Mouse (Mus musculus) lung, postnatal 0 days (tissue): ENCODE data around the gene Mgat1. TPM values are rescaled to one million over a fixed set of nuclear protein-coding genes. Genes with fewer than 3 reads are reported as not detected.
A peak's percentile ranks its signal among the peaks of the same experiment; 100 is the strongest.

Source experiments
- ATAC-seq: fragments of 200-750 bp; cut with Nextera tagmentation; 2 replicates; pipeline ENCODE4 v1.8.0; 2017; ENCODE audit warnings: moderate library complexity
- DNase-seq: peaks from one replicate; pipeline ENCODE4 v3.0.0-alpha.2; 2016; ENCODE audit warnings: low spot score
- H3K27ac ChIP-seq: fragments of 300-500 bp; sonication (generic); 2 replicates; pipeline ENCODE4 v1.5.1; 2014; ENCODE audit warnings: antibody characterized with exemption, mild to moderate bottlenecking, low read length, mixed read lengths
- H3K27me3 ChIP-seq: fragments of 300-500 bp; sonication (generic); replicated peaks from 2 replicates; pipeline ENCODE4 v1.6.1; 2014; ENCODE audit warnings: low read length, mixed read lengths; ENCODE audit not compliant: insufficient read depth
- H3K36me3 ChIP-seq: fragments of 300-500 bp; sonication (generic); 2 replicates; pipeline ENCODE4 v1.6.1; 2014; ENCODE audit warnings: low read length, mixed read lengths; ENCODE audit not compliant: insufficient read depth
- H3K4me1 ChIP-seq: fragments of 300-500 bp; sonication (generic); 2 replicates; pipeline ENCODE4 v1.6.1; 2014; ENCODE audit warnings: antibody characterized with exemption, low read depth, low read length, mixed read lengths; ENCODE audit not compliant: insufficient read depth
- H3K4me2 ChIP-seq: fragments of 300-500 bp; sonication (generic); replicated peaks from 2 replicates; pipeline ENCODE4 v1.6.1; 2014; ENCODE audit warnings: low read depth, mild to moderate bottlenecking, low read length, moderate library complexity, mixed read lengths
- H3K4me3 ChIP-seq: fragments of 300-500 bp; sonication (generic); 2 replicates; pipeline ENCODE4 v1.5.1; 2014; ENCODE audit warnings: low read depth, low read length
- H3K9ac ChIP-seq: fragments of 300-500 bp; sonication (generic); replicated peaks from 2 replicates; pipeline ENCODE4 v1.6.1; 2014; ENCODE audit warnings: low read depth, mild to moderate bottlenecking
- H3K9me3 ChIP-seq: fragments of 300-500 bp; sonication (generic); 2 replicates; pipeline ENCODE4 v1.6.1; 2016; ENCODE audit warnings: low read length, mixed read lengths
- CTCF ChIP-seq: IDR thresholded peaks from 2 replicates; pipeline ENCODE4 v1.5.1; 2016; ENCODE audit warnings: antibody characterized with exemption, mild to moderate bottlenecking
- EP300 ChIP-seq: IDR thresholded peaks from 2 replicates; pipeline ENCODE4 v1.6.1; 2016; ENCODE audit warnings: antibody characterized with exemption, mild to moderate bottlenecking, control low read depth
- WGBS: fragments of 180-500 bp; shearing (Covaris S2); extraction: QIAGEN DNeasy Blood & Tissue Kit; methylation state at CpG from one replicate; pipeline ENCODE4 v1.1.7; 2014; 5-methylcytosine and 5-hydroxymethylcytosine counted together
- polyA plus RNA-seq: library from polyadenylated mRNA; unstranded; fragments of >200 nt; fragmentation: Nextera tagmentation; extraction: Ambion mirVana; gene quantifications from 2 replicates; pipeline ENCODE4 v1.2.1, GENCODE M21; 2015

Mgat1 gene
- polyA plus RNA-seq, 1 experiment from 2014 or later, result 90.2 TPM

DNA sequence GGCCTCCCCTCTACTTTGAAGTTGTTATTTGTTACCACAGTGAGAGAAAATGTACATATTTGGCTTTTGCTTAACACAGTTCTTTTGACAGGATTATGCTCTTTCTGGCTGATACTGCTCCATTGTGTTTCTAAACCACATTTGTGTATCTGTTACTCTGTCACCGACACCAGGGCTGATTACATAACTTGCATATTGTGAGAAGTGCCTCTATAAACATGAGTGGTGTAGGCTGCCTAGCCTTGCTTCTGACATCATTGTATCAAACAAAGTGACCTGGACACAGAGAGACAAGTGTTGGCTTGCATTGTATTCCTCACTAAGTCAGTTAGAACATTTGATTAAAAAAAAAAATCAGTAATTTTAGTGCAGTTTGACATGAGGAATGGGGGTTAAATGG, 15.8 kb downstream of the Mgat1 start:
- Histone ChIP-seq H3K4me1 (peaks cover under 1% of the 10 kb centered on the region; the same call in 1 of the 2 replicates), H3K9me3 (no peaks in the 10 kb centered on the region), H3K9ac (no peak overlapping the region), H3K27ac (no peak overlapping the region), H3K27me3 (no peaks in the 10 kb centered on the region), H3K4me2 (no peak overlapping the region), H3K4me3 (no peak overlapping the region), H3K36me3 (peaks cover 22% of the 10 kb centered on the region)
- peak; percentile 46 for DNase-seq
- WGBS, result 9% methylated on average over 1 of the region's 1 CpGs
- ATAC-seq, result peak; percentile 33
- TF ChIP-seq EP300 (peak; percentile 20; the same call in 1 of the 2 replicates), CTCF (no peak)

DNA sequence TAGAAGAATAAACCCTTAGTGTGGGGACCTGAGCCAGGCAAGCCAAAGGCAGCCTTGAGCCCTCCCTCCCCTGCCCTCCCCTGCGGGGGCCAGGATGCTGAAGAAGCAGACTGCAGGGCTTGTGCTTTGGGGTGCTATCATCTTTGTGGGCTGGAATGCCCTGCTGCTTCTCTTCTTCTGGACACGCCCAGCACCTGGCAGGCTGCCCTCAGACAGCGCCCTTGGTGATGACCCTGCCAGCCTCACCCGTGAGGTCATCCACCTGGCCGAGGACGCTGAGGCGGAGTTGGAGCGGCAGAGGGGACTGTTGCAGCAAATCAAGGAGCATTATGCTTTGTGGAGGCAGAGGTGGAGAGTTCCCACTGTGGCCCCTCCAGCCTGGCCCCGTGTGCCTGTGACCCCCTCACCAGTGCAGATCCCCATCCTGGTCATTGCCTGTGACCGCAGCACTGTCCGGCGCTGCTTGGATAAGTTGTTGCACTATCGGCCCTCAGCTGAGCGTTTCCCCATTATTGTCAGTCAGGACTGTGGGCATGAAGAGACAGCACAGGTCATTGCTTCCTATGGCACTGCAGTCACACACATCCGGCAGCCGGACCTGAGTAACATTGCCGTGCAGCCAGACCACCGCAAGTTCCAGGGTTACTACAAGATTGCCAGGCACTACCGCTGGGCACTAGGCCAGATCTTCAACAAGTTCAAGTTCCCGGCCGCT, 16.8 kb downstream of the Mgat1 start:
- Histone ChIP-seq H3K9ac (no peak overlapping the region), H3K4me3 (no peak overlapping the region), H3K4me2 (no peak overlapping the region), H3K27ac (0 out of 2 replicates have a peak overlapping the region, but pooled peaks have one; percentile 14), H3K27me3 (no peaks in the 10 kb centered on the region), H3K9me3 (no peaks in the 10 kb centered on the region), H3K36me3 (peaks cover 18% of the 10 kb centered on the region), H3K4me1 (no peaks in the 10 kb centered on the region; the same call in 1 of the 2 replicates)
- 78% methylated on average over 21 of the region's 21 CpGs for WGBS
- ATAC-seq, result peak; percentile 23; the same call in 1 of the 2 replicates
- TF ChIP-seq CTCF (no peak), EP300 (no peak)
- DNase-seq, result peak; percentile 13

DNA sequence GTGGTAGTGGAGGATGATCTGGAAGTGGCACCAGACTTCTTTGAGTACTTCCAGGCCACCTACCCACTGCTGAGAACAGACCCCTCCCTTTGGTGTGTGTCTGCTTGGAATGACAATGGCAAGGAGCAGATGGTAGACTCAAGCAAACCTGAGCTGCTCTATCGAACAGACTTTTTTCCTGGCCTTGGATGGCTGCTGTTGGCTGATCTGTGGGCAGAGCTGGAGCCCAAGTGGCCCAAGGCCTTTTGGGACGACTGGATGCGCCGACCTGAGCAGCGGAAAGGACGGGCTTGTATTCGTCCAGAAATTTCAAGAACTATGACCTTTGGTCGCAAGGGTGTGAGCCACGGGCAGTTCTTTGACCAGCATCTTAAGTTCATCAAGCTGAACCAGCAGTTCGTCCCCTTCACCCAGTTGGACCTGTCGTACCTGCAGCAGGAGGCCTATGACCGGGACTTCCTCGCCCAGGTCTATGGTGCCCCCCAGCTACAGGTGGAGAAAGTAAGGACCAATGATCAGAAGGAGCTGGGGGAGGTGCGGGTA, 17.4 kb downstream of the Mgat1 start:
- Histone ChIP-seq H3K36me3 (peaks cover 18% of the 10 kb centered on the region), H3K9ac (no peak overlapping the region), H3K4me2 (no peak overlapping the region), H3K27me3 (no peaks in the 10 kb centered on the region), H3K4me1 (no peaks in the 10 kb centered on the region; the same call in 1 of the 2 replicates), H3K4me3 (no peak overlapping the region), H3K27ac (no peak overlapping the region), H3K9me3 (no peaks in the 10 kb centered on the region)
- ATAC-seq, result no peak
- no peak for TF ChIP-seq CTCF
- TF ChIP-seq EP300, result no peak
- DNase-seq, result no peak
- WGBS, result 92% methylated on average over 14 of the region's 14 CpGs

DNA sequence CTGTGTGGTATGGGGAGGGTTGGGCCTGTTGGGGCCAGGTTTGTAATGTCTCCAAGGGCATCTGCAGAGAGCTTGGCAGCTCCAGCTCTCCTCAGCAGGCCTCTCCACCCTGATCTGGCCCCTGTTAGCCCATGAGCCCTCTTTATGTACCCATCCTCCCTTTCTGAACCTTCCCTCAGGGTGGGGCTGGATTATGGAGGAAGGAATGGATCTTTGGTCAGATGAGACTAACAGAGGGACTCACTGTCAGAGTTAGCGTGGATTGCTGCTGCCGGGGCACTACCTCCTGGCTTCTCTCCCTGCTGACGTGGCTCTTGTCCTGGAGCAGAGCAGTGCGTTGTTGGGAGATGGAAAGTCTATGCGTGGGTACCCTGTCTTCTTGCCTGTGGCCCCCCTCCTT, 18.3 kb downstream of the Mgat1 start:
- H3K4me1 ChIP-seq, result no peaks in the 10 kb centered on the region; the same call in 1 of the 2 replicates
- TF ChIP-seq CTCF (no peak), EP300 (no peak)
- no peak overlapping the region for H3K4me3 ChIP-seq
- no peak overlapping the region for H3K4me2 ChIP-seq
- H3K27me3 ChIP-seq, result no peaks in the 10 kb centered on the region
- H3K27ac ChIP-seq, result no peak overlapping the region
- WGBS, result 88% methylated on average over 5 of the region's 5 CpGs
- no peaks in the 10 kb centered on the region for H3K9me3 ChIP-seq
- H3K36me3 ChIP-seq, result peaks cover 18% of the 10 kb centered on the region
- no peak overlapping the region for H3K9ac ChIP-seq
- DNase-seq (no peak), ATAC-seq (no peak)

DNA sequence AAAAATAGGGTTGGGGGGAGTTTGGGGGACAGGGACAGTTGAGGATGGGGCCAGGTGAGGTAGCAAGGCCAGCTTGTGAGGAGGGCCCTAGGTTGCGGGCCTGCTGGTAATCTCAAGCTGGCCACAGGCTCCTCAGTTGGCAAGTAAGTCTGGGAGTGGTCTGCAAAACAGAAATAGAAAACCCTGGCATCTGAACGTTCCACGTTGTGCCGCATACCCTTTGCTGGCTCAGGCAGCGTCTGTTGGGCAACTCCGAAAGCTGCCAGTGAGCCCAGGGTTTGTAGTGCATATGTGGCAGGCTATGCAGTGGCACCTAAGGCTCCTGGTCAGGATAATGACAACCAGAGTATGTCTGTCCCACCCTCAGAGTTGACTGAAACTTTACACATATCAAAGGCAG, 19.2 kb downstream of the Mgat1 start:
- no peak for TF ChIP-seq EP300
- TF ChIP-seq CTCF, result no peak
- Histone ChIP-seq H3K4me3 (no peak overlapping the region), H3K27me3 (no peaks in the 10 kb centered on the region), H3K9ac (no peak overlapping the region), H3K4me2 (no peak overlapping the region), H3K9me3 (no peaks in the 10 kb centered on the region), H3K27ac (no peak overlapping the region), H3K36me3 (peaks cover 18% of the 10 kb centered on the region), H3K4me1 (no peaks in the 10 kb centered on the region; the same call in 1 of the 2 replicates)
- no peak for ATAC-seq
- 90% methylated on average over 6 of the region's 6 CpGs for WGBS
- no peak for DNase-seq

DNA sequence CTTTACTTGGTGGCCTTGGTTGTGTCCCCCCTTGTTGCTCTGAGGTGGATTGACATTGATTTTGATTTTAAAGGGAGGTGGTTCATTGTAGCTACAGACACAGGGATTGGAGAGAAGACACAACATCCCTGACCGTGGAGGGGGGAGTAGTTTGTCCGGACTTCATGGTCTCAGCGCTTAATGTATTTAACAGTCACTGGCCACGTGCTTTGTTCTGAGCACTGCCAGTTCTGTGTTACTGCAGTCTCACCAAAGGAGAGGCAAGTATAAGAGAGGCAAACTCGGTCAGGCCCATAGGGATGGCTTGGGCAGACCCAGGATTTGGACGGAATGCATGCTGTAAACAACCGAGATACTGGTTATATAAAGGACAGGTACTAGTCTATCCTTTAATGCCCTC, 20.1 kb downstream of the Mgat1 start:
- Histone ChIP-seq H3K27ac (0 out of 2 replicates have a peak overlapping the region, but pooled peaks have one; percentile 43), H3K9me3 (no peaks in the 10 kb centered on the region), H3K4me3 (no peak overlapping the region), H3K36me3 (peaks cover 13% of the 10 kb centered on the region), H3K4me1 (no peaks in the 10 kb centered on the region; the same call in 1 of the 2 replicates), H3K4me2 (no peak overlapping the region), H3K9ac (no peak overlapping the region), H3K27me3 (no peaks in the 10 kb centered on the region)
- WGBS, result 83% methylated on average over 7 of the region's 7 CpGs
- DNase-seq (no peak), ATAC-seq (no peak)
- TF ChIP-seq EP300, result no peak
- no peak for TF ChIP-seq CTCF
